Mouse (Mus musculus) retina, postnatal 1 day (tissue): ENCODE data around the gene Naa80.
A peak's percentile ranks its signal among the peaks of the same experiment; 100 is the strongest.

Source experiments
- DNase-seq: peaks from one replicate; pipeline ENCODE4 v3.0.0-alpha.2; 2012

The Naa80 gene

GRCm38 (mm10) chr9:107620954-107621353 is 42.3 kb downstream of the Naa80 start:
- no peak for DNase-seq

GRCm38 (mm10) chr9:107624539-107624938 is 45.9 kb downstream of the Naa80 start:
- DNase-seq = no peak

- DNase-seq = no peak
Measured at GRCm38 (mm10) chr9:107624951-107625350, 46.3 kb downstream of the Naa80 start.

- DNase-seq = no peak
Measured at GRCm38 (mm10) chr9:107625351-107626128, 46.9 kb downstream of the Naa80 start.

GRCm38 (mm10) chr9:107626158-107626843 is 47.6 kb downstream of the Naa80 start:
- DNase-seq = no peak

- peak; percentile 96 for DNase-seq
Measured at GRCm38 (mm10) chr9:107626844-107627277, 48.2 kb downstream of the Naa80 start.

GRCm38 (mm10) chr9:107627387-107628255 is 48.9 kb downstream of the Naa80 start:
- no peak for DNase-seq

GRCm38 (mm10) chr9:107628721-107629410 is 50.2 kb downstream of the Naa80 start:
- no peak for DNase-seq

GRCm38 (mm10) chr9:107629411-107629730 is 50.7 kb downstream of the Naa80 start:
- DNase-seq = no peak

GRCm38 (mm10) chr9:107629901-107630425 is 51.3 kb downstream of the Naa80 start:
- DNase-seq = peak; percentile 67

GRCm38 (mm10) chr9:107630576-107630975 is 51.9 kb downstream of the Naa80 start:
- DNase-seq = peak; percentile 93

- no peak for DNase-seq
Measured at GRCm38 (mm10) chr9:107631311-107631826, 52.7 kb downstream of the Naa80 start.

GRCm38 (mm10) chr9:107631861-107632260 is 53.2 kb downstream of the Naa80 start:
- DNase-seq = no peak

GRCm38 (mm10) chr9:107632478-107632877 is 53.8 kb downstream of the Naa80 start:
- peak; percentile 58 for DNase-seq

GRCm38 (mm10) chr9:107633091-107633660 is 54.5 kb downstream of the Naa80 start:
- peak; percentile 79 for DNase-seq
